Mouse (Mus musculus) neural tube, embryonic 12.5 days (tissue): Measurements from ENCODE around the gene Stmn1. TPM values are rescaled to one million over a fixed set of nuclear protein-coding genes. Genes with fewer than 3 reads are reported as not detected.

Source experiments
- microRNA-seq: library from miRNA; unstranded; fragments of <30 nt; microRNA quantifications from one replicate; pipeline ENCODE4, GENCODE M21; 2017
- polyA plus RNA-seq: library from polyadenylated mRNA; unstranded; fragments of >200 nt; fragmentation: Nextera tagmentation; extraction: Ambion mirVana; gene quantifications from 2 replicates; pipeline ENCODE4 v1.2.1, GENCODE M21; 2016

Stmn1 gene
- polyA plus RNA-seq, 1 experiment from 2014 or later, result 4,994 TPM

Small RNA genes lying within 50 kb of the gene (microRNA-seq; reads per million reads assigned to microRNA genes)
- gene Gm23634, result 1.1 reads per million

Other genes starting within 250 kb of the Stmn1 start
- gene Catsper4, start 240.9 kb upstream of the Stmn1 start, polyA plus RNA-seq, result not detected in 2 replicates
- gene Cnksr1, start 229.9 kb upstream of the Stmn1 start, polyA plus RNA-seq, result 0.13 and 0.19 TPM in 2 replicates
- gene E130218I03Rik, start 224.7 kb upstream of the Stmn1 start, polyA plus RNA-seq, result 0.45 and 0.84 TPM in 2 replicates
- gene Zfp593, start 222.7 kb upstream of the Stmn1 start, polyA plus RNA-seq, result 18.6 and 18.9 TPM in 2 replicates
- 0.33 TPM in 1 of 2 replicates, not detected in the other for gene Gm30191, start 221.4 kb upstream of the Stmn1 start, polyA plus RNA-seq
- 9.7 and 10.2 TPM in 2 replicates for gene Grrp1, start 214.2 kb upstream of the Stmn1 start, polyA plus RNA-seq
- 28.1 and 31.9 TPM in 2 replicates for gene Pdik1l, start 180.4 kb upstream of the Stmn1 start, polyA plus RNA-seq
- gene Trim63, start 153.2 kb upstream of the Stmn1 start, polyA plus RNA-seq, result 2.1 and 2.9 TPM in 2 replicates
- not detected in 2 replicates for gene Slc30a2, start 125.1 kb upstream of the Stmn1 start, polyA plus RNA-seq
- gene Extl1, start 84.5 kb upstream of the Stmn1 start, polyA plus RNA-seq, result 0.40 and 0.53 TPM in 2 replicates
- gene Pafah2, start 72.0 kb upstream of the Stmn1 start, polyA plus RNA-seq, result 8.1 and 8.5 TPM in 2 replicates
- 7.4 and 8.9 TPM in 2 replicates for gene Paqr7, start 28.4 kb downstream of the Stmn1 start, polyA plus RNA-seq
- 8.1 and 8.9 TPM in 2 replicates for gene Aunip, start 42.7 kb downstream of the Stmn1 start, polyA plus RNA-seq
- gene Mtfr1l, start 67.1 kb downstream of the Stmn1 start, polyA plus RNA-seq, result 135 and 138 TPM in 2 replicates
- 47.5 and 53.0 TPM in 2 replicates for gene Selenon, start 83.8 kb downstream of the Stmn1 start, polyA plus RNA-seq
- 5.1 and 6.3 TPM in 2 replicates for gene Man1c1, start 236.0 kb downstream of the Stmn1 start, polyA plus RNA-seq